Mouse (Mus musculus) embryo, embryonic 11.5 days (tissue): Measurements from ENCODE around the gene Gm11214.
A peak's percentile ranks its signal among the peaks of the same experiment; 100 is the strongest.

ENCODE experiments used
- DNase-seq: peaks from one replicate; pipeline ENCODE4 v3.0.0-alpha.2; 2012; ENCODE audit warnings: low read depth, low spot score

Gm11214 gene

DNA sequence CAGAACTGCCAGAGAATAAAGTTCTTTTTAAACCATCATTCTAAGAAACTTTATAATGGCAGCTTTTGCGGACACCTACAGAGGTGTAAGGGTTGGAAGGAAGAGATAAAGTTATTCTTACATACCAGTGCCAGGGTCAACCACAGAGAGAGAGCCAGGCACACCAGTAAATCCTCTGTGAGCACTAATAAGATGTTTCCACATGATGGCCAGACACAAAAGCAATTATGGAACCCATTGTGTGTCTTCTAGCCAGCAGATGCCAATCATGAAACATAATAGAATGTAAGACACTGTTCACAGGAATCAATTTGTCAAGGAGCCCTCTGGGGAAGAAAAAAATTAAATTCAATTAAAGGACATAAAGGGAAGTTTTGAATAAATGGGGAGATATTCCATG is 1.8 kb downstream of the Gm11214 start:
- DNase-seq, result no peak

DNA sequence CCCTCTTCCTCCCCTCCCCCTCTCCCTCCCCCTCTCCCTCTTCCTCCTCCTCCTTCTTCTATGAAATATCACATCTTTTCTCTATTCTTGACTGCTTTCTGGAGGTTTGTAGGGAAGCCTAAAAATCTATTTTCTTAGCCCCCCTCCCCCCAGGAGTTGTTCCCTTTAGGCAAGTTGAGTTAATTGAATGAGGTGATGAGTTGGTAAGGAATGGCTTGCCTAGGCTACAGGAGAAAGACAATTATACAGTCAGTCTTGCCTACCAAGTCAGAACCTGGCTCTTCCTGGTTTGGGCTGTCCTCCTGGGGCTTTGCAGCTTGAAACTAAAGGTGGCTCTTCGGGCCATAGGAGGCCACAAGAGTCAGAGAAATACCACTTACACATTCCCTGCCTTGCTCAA is 3.4 kb downstream of the Gm11214 start:
- DNase-seq, result no peak

DNA sequence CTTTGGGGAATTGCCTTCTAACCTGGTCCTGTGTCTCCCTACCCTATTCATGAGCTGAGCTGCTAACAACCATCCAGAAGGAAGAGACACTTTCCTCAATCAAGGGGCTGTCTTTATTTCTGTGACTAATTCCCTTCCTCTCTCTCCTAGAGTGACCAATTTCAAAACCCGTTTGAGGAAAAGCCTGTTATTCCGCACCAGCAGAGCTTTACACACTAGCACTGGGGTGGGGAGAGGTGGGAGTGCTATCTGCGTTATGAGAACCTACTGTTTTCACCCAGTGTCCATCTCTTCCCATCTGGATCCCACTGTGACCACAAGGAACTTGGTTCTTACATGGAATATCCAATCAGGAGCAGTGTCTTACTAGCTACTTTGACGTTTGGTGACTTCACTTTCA is 4.1 kb downstream of the Gm11214 start:
- DNase-seq, result no peak

DNA sequence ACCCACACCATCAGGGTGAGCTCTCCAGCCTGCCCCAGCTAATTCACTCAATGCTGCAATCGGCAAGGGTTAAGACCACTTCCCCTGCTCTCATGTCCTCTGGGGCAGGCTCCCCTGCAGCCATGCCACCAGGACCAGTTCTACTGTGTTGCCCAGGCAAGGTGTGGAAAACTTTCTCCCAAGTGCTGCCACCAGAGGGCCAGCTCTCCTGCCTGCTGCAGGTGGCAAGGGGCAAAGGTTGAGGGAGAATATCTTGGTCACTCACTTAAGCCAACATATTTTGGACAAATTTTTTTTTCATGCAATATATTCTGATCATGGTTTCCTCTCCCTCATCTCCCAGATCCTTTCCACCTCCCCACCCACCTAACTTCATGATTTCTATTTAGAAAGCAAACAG is 8.8 kb downstream of the Gm11214 start:
- DNase-seq, result no peak

DNA sequence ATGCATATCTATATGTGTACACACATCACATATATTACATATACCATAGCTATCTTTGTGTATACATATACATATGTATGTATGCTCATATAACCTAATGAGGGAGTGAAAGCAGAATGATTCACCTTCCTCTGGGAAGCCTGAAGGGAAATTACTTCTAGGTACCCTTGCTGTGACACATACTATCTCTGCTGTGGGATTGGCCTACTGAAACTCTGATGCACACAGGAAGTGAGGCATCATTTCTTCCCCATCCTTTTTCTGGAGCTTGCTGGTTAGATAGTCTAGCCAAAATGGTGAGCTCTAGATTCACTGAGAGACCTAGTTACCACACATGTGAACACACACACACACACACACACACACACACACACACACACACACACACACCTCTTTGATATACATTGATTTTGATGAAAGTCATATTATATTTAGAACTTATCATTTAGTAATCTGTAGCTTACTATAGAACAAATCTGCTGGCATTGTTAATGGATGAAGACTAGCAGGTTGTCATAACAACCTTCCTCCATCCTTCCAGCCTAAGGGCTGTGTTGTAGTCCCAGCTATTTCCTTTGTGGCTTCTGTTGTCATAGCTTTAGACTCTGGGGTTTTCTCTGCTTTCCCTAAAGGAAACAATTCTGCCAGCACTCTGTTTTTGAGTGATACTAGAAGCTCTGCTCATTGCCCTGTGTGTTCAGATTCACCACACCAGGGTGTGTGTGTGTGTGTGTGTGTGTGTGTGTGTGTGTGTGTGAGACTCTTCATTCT is 19.0 kb downstream of the Gm11214 start:
- DNase-seq, result no peak

DNA sequence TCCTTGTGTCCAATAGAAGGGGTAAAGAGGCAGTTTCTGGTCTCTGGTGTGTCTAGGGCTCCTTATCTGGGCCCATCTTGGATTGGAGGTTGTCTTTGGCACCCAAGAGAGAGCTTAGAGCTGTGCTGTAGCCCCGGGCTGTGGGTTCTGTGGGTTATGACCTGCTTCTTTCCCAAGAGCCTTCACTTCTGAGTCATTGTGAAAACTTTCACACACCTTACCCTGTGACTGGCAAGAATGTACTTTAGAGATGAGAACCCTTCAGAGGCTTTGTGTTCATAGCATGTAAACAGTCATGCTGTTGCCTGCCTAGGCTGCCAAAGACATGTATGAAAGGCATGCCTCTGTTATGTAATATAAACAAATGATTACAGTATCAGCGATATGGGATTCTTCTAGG is 23.3 kb downstream of the Gm11214 start:
- DNase-seq, result no peak

DNA sequence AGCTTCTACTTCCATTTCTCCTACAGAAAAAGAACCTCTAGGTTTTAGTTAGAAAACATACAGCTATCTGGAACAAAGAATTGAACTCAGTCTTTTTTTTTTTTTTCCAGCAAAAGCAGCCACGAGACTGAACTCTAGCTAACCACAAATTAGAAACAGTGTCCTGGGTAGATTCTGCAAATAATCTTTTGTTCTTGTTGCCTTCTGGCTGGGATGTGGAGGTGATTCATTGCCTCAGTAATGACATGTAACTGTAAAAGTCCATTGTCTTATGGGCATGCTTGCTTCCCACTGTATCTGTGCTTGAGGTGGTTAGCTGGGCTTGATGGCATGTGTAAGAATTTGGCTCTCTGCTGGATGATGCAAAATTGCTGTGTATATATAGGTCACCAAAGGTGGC is 24.6 kb downstream of the Gm11214 start:
- no peak for DNase-seq

DNA sequence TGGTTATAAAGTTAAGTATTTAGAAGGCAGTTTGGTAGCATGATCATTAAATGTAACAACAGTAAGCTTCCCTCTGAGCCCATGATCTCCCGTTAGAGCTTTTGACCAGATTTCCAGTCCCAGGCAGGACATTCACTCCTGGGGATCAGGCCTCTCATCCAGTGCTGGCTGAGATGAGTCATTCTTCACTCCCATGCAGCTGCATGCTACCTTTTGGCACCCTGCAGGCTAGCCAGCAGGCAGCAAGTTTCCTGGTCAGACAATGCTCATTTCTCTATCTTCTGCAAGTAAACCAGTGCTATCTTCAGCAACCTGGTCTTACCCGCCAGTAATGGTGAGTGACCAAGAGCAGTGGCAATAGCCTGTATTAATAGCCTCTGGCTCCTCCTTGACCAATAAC is 30.0 kb downstream of the Gm11214 start:
- DNase-seq, result no peak

DNA sequence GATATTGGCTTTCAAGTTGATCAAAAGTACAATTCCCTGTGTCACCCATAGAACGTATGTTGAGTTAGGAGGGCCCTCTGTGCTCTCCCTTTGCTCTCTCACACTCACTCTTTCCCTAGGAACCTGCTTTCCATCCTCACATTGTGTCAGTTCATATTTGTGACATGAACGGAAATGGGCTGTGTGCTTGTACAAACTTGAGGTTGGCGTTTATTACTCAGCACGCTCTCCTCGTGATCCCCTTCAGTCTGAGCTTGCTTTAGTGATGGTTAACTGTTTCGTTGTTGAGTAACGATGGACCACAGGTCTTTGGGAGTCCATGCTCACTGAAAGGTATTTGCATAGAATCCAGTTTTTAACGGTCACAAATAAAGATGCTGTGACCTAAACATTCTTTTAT is 36.1 kb downstream of the Gm11214 start:
- DNase-seq, result no peak

DNA sequence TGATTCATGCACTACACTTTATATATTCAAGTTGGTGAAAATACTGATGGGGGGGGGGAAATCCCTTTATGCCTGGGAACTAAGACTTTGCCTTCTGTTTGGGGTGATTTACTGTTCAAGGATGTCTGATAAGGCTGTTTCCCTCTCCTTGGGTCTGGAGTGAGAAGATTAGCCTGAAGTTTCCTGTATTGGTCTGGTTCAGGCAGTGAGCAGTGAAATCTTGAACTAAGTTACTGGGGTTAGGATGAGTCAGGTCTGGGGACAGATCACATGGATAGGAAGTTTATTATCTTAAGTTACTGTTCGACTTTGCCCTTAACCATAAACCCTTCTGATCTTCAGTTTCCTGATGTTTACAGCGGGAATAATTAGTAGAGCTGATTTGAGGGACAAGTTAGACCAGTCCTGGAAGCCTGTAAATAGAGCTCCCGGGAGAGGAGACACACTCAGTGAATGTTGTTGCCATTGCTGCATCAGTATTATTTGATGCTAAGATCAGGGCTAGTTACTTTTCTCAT is 37.6 kb downstream of the Gm11214 start:
- DNase-seq, result no peak

DNA sequence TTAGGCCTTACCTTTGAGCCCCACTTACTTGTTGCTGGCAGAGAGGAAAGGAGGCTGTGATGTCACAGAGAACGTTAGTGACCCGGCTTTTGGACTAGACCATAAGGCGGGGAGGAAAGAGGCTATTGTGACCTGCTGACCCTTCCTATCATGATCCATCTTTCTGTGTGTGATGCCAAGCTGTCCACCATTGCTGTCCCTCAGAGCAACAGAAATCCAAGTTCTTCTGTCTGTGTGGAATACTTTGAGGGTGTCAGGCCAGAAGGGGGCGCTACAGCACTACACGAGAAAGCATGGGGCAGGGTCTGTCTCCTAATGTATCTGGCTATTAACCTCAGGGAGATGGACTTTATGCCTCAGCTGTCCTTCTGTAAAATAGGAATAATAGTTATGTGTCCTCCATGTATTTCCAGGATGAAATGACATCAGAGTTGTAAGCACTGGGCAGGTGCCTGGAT is 40.8 kb downstream of the Gm11214 start, which contains the start of gene Tex48:
Tex48 (minus strand) TSS at position 51 of the 458 bp plus-strand sequence.
- DNase-seq, result peak; percentile 17

DNA sequence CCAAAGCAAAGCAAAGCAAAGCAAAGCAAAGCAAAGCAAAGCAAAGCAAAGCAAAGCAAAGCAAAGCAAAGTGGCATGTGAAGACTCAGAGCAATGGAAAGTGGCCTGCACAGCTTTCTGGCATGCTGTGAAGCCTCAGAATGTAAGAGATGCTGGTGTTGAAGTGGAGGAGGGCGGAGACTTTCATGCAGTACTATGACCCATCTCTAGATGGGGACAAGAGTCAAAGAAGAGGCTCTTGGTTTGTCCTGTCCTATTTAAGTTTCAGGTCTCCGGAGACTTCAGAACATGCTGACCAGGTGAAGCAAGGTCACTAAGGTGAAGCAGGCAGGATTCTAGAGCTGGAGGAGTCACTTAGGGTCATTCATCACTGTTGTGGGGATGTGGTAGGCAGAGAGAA is 41.3 kb downstream of the Gm11214 start:
- no peak for DNase-seq
